Mouse (Mus musculus) embryonic facial prominence, embryonic 11.5 days (tissue): ENCODE data around the gene Casq2. TPM values are rescaled to one million over a fixed set of nuclear protein-coding genes. Genes with fewer than 3 reads are reported as not detected.

Experiments
- ATAC-seq: fragments of 200-750 bp; cut with Nextera tagmentation; replicated peaks from 2 replicates; pipeline ENCODE4 v1.8.0; 2017; ENCODE audit warnings: low read depth; ENCODE audit not compliant: insufficient number of reproducible peaks, low FRiP score, low TSS enrichment
- DNase-seq: peaks from one replicate; pipeline ENCODE4 v3.0.0-alpha.2; 2015; ENCODE audit warnings: low spot score
- H3K27ac ChIP-seq: fragments of 300-500 bp; sonication (generic); replicated peaks from 2 replicates; pipeline ENCODE4 v1.5.1; 2014; ENCODE audit warnings: mild to moderate bottlenecking, low read depth, low read length, control low read depth
- H3K27me3 ChIP-seq: fragments of 300-500 bp; sonication (generic); 2 replicates; pipeline ENCODE4 v1.6.1; 2014; ENCODE audit warnings: mild to moderate bottlenecking, low read length, moderate library complexity, mixed read lengths; ENCODE audit not compliant: control insufficient read depth, insufficient read depth
- H3K36me3 ChIP-seq: fragments of 300-500 bp; sonication (generic); replicated peaks from 2 replicates; pipeline ENCODE4 v1.6.1; 2014; ENCODE audit warnings: low read depth, mild to moderate bottlenecking, low read length, moderate library complexity, mixed read lengths; ENCODE audit not compliant: control insufficient read depth, insufficient read depth
- H3K4me1 ChIP-seq: fragments of 300-500 bp; sonication (generic); 2 replicates; pipeline ENCODE4 v1.6.1; 2014; ENCODE audit warnings: low read length, mixed read lengths; ENCODE audit not compliant: control insufficient read depth, insufficient read depth
- H3K4me2 ChIP-seq: fragments of 300-500 bp; sonication (generic); 2 replicates; pipeline ENCODE4 v1.6.1; 2014; ENCODE audit warnings: low read depth, mild to moderate bottlenecking, control low read depth, low read length, moderate library complexity
- H3K4me3 ChIP-seq: fragments of 300-500 bp; sonication (generic); 2 replicates; pipeline ENCODE4 v1.5.1; 2014; ENCODE audit warnings: low read depth, low read length, control low read depth
- H3K9ac ChIP-seq: fragments of 300-500 bp; sonication (generic); replicated peaks from 2 replicates; pipeline ENCODE4 v1.6.1; 2014; ENCODE audit warnings: mild to moderate bottlenecking, control low read depth, low read length
- H3K9me3 ChIP-seq: fragments of 300-500 bp; sonication (generic); replicated peaks from 2 replicates; pipeline ENCODE4 v1.6.1; 2016; ENCODE audit warnings: mild to moderate bottlenecking, low read length, inconsistent platforms, mixed read lengths; ENCODE audit not compliant: control insufficient read depth
- WGBS: fragments of 180-500 bp; shearing (Covaris S2); extraction: QIAGEN DNeasy Blood & Tissue Kit; methylation state at CpG from one replicate; pipeline ENCODE4 v1.1.7; 2014; 5-methylcytosine and 5-hydroxymethylcytosine counted together
- polyA plus RNA-seq: library from polyadenylated mRNA; unstranded; fragments of >200 nt; fragmentation: Nextera tagmentation; extraction: Ambion mirVana; gene quantifications from 2 replicates; pipeline ENCODE4 v1.2.1, GENCODE M21; 2014

Casq2 gene
- polyA plus RNA-seq, 1 experiment from 2014 or later, result 2.3 TPM

- no peak overlapping the region for H3K4me3 ChIP-seq
- DNase-seq (peak; percentile 43), ATAC-seq (no peak)
- WGBS, result 6% methylated on average over 20 of the region's 20 CpGs
- H3K4me1 ChIP-seq, result peaks cover 8% of the 10 kb centered on the region
- H3K27me3 ChIP-seq, result no peaks in the 10 kb centered on the region
- H3K4me2 ChIP-seq, result peak overlapping the region; percentile 19; the same call in 1 of the 2 replicates
- no peak overlapping the region for H3K27ac ChIP-seq
- H3K36me3 ChIP-seq, result no peaks in the 10 kb centered on the region
- 0 out of 2 replicates have a peak overlapping the region, but pooled peaks have one; percentile 5 for H3K9ac ChIP-seq
- H3K9me3 ChIP-seq, result no peaks in the 10 kb centered on the region
Measured at GRCm38 (mm10) chr3:102193488-102194290, 107.5 kb downstream of the Casq2 start.

DNA sequence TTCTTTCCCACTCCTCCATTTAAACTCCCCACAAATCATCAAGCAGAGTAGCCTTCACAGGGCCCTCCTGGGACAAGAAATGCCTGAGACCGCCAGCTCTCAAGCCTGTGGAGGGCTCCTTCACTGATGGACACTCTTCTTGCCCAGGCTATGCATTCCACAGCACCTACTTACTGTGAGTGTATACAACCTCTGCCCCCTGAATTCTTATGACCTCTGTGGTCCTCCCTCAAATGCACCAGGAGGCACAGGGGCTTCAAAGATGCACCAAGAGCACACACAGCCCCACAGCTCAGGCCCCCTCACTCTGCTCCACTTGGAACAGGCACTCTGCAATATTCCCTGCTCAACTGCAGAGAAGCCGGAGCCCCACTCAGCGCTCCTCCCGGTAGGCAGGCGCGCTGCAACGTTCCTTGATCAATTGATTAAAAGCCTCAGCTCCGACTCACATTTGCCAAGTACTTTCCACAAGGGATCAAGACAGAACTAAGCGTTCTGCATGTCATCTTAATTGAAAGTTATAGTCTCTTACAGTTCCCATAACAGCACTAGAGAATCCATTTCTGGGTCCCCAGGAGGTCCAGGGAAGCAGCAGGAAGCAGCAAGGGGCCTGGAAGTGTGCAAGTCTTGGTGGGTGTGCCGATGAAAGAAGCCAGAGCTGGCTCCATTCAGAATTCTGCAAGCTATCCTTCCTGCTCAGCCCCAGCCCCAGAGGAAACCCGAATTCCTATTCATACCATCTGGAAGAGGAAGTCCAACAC, 108.3 kb downstream of the Casq2 start:
- 0 out of 2 replicates have a peak overlapping the region, but pooled peaks have one; percentile 25 for H3K27ac ChIP-seq
- H3K4me2 ChIP-seq, result no peak overlapping the region; the same call in 1 of the 2 replicates
- H3K27me3 ChIP-seq, result no peaks in the 10 kb centered on the region
- no peaks in the 10 kb centered on the region for H3K36me3 ChIP-seq
- peak; percentile 65 for DNase-seq
- peak; percentile 47; the same call in 1 of the 2 replicates for ATAC-seq
- peaks cover 8% of the 10 kb centered on the region for H3K4me1 ChIP-seq
- H3K4me3 ChIP-seq, result no peak overlapping the region
- WGBS, result 5% methylated on average over 11 of the region's 11 CpGs
- H3K9me3 ChIP-seq, result no peaks in the 10 kb centered on the region
- no peak overlapping the region for H3K9ac ChIP-seq

DNA sequence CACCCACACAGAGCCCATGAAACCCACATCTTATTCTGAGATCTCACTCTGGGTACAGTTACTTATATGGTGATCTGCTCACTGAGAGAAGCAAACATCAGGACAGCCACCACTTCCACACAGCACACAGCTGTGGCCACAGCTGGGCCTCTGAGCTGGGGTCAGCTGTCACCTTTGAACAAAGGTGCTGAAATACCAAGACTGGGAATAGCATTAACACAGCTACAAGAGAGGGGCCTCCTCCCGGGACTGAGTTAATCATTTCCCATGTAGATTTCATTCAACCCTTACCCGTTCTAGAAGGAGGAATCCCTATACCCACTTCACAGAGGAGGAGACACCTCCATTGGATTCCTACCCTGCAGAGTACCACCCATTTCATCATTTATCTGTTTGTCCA, 109.5 kb downstream of the Casq2 start:
- Histone ChIP-seq H3K9me3 (no peaks in the 10 kb centered on the region), H3K27me3 (no peaks in the 10 kb centered on the region), H3K4me1 (peaks cover 4% of the 10 kb centered on the region), H3K36me3 (no peaks in the 10 kb centered on the region), H3K4me3 (no peak overlapping the region), H3K4me2 (no peak overlapping the region), H3K27ac (no peak overlapping the region), H3K9ac (no peak overlapping the region)
- 25% methylated on average over 2 of the region's 2 CpGs for WGBS
- ATAC-seq (no peak), DNase-seq (no peak)

Other genes starting within 250 kb of the Casq2 start
- gene Mab21l3, start 237.5 kb upstream of the Casq2 start, polyA plus RNA-seq, result 0.40 and 1.00 TPM in 2 replicates
- gene Slc22a15, start 162.0 kb upstream of the Casq2 start, polyA plus RNA-seq, result 4.0 and 5.3 TPM in 2 replicates
- 21.6 and 31.0 TPM in 2 replicates for gene Nhlh2, start 76.3 kb upstream of the Casq2 start, polyA plus RNA-seq
- gene Vangl1, start 118.3 kb downstream of the Casq2 start, polyA plus RNA-seq, result 11.9 and 12.8 TPM in 2 replicates